Mouse (Mus musculus): ENCODE data around the gene Irak1bp1. TPM values are rescaled to one million over a fixed set of nuclear protein-coding genes. Genes with fewer than 3 reads are reported as not detected.

The Irak1bp1 gene
- 1 to 10 TPM in 1 of 2 experiments, under 1 TPM in 1; 0.29 to 1.4 TPM for polyA plus RNA-seq (2017; shearing (Covaris generic))

DNA sequence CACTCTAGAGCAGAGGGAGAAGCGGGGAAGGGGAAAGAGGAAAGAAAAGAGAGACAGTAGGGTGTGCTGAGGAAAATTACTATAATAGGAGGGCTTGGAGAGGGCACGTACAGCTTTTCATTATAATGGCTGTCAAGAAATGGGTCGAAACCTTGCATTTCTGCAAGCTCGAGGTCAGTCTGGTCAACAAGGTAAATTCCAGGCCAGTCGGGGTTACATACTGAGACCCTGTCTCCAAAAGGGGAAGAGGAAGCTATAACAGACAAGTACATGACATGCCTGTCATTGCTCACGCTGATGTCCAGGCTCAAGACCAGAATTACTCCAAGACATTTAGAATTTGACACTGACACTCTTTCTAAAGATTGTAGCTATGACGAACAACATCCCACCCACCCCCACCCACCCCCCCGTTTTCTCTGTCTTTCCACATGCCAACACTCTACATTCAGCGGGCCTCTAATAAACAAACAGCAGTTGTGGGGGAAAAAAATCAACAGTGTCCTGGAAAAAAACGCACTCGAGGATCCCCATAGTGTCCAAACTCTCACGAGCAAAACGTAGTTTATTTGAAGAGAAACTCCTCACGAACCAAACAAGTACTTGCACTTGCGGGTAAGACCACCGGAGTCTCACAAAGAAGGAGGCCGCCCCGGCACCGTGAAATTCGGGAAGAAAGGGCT lies at the start of gene Irak1bp1:
Irak1bp1 (plus strand) TSS at position 534 of the 683 bp plus-strand sequence.

Other genes starting within 250 kb of the Irak1bp1 start
- gene Phip, start 146.0 kb downstream of the Irak1bp1 start, polyA plus RNA-seq (2017; shearing (Covaris generic)) = 100 to 1,000 TPM; 132 to 144 TPM

Data from inflammation-experienced regulatory T-cells (primary cell).